Mouse (Mus musculus) limb, embryonic 12.5 days (tissue): ENCODE measurements around the gene Eef1akmt2. TPM values are rescaled to one million over a fixed set of nuclear protein-coding genes. Genes with fewer than 3 reads are reported as not detected.

Experiments used
- ATAC-seq: fragments of 200-750 bp; cut with Nextera tagmentation; 2 replicates; pipeline ENCODE4 v1.8.0; 2017; ENCODE audit warnings: low read depth, moderate TSS enrichment; ENCODE audit not compliant: insufficient number of reproducible peaks, insufficient read depth, low FRiP score, low TSS enrichment
- H3K27ac ChIP-seq: fragments of 300-500 bp; sonication (generic); 2 replicates; pipeline ENCODE4 v1.5.1; 2016; ENCODE audit warnings: mild to moderate bottlenecking, moderate library complexity
- H3K27me3 ChIP-seq: fragments of 300-500 bp; sonication (generic); 2 replicates; pipeline ENCODE4 v1.6.1; 2016; ENCODE audit warnings: mild to moderate bottlenecking, moderate library complexity
- H3K36me3 ChIP-seq: fragments of 300-500 bp; sonication (generic); 2 replicates; pipeline ENCODE4 v1.6.1; 2016; ENCODE audit warnings: mild to moderate bottlenecking, moderate library complexity
- H3K4me1 ChIP-seq: fragments of 300-500 bp; sonication (generic); replicated peaks from 2 replicates; pipeline ENCODE4 v1.6.1; 2016
- H3K4me2 ChIP-seq: fragments of 300-500 bp; sonication (generic); 2 replicates; pipeline ENCODE4 v1.6.1; 2016; ENCODE audit warnings: mild to moderate bottlenecking, moderate library complexity
- H3K4me3 ChIP-seq: fragments of 300-500 bp; sonication (generic); replicated peaks from 2 replicates; pipeline ENCODE4 v1.5.1; 2016; ENCODE audit warnings: mild to moderate bottlenecking
- H3K9ac ChIP-seq: fragments of 300-500 bp; sonication (generic); replicated peaks from 2 replicates; pipeline ENCODE4 v1.6.1; 2016; ENCODE audit warnings: mild to moderate bottlenecking, moderate library complexity
- H3K9me3 ChIP-seq: fragments of 300-500 bp; sonication (generic); 2 replicates; pipeline ENCODE4 v1.6.1; 2016; ENCODE audit warnings: mild to moderate bottlenecking, moderate library complexity
- WGBS: fragments of 180-500 bp; shearing (Covaris S2); methylation state at CpG from one replicate; pipeline ENCODE4 v1.1.7; 2016; 5-methylcytosine and 5-hydroxymethylcytosine counted together
- polyA plus RNA-seq: library from polyadenylated mRNA; unstranded; fragments of >200 nt; fragmentation: Nextera tagmentation; extraction: Ambion mirVana; gene quantifications from 2 replicates; pipeline ENCODE4 v1.2.1, GENCODE M21; 2016

Eef1akmt2 gene
- polyA plus RNA-seq, 1 experiment from 2014 or later, result 78.1 TPM

GRCm38 (mm10) chr7:132890201-132890600 is 37.7 kb upstream of the Eef1akmt2 start:
- H3K9me3 ChIP-seq, result no peaks in the 10 kb centered on the region
- 88% methylated on average over 5 of the region's 5 CpGs for WGBS
- ATAC-seq, result no peak
- no peak overlapping the region for H3K4me2 ChIP-seq
- H3K9ac ChIP-seq, result no peak overlapping the region
- peaks cover 6% of the 10 kb centered on the region for H3K36me3 ChIP-seq
- H3K27me3 ChIP-seq, result no peaks in the 10 kb centered on the region
- peaks cover 13% of the 10 kb centered on the region; the same call in 1 of the 2 replicates for H3K4me1 ChIP-seq
- no peak overlapping the region for H3K27ac ChIP-seq
- H3K4me3 ChIP-seq, result no peak overlapping the region

- H3K27me3 ChIP-seq, result no peaks in the 10 kb centered on the region
- H3K27ac ChIP-seq, result no peak overlapping the region
- no peak overlapping the region for H3K9ac ChIP-seq
- H3K4me1 ChIP-seq, result peaks cover 13% of the 10 kb centered on the region; the same call in 1 of the 2 replicates
- WGBS, result 81% methylated on average over 8 of the region's 8 CpGs
- no peak overlapping the region for H3K4me2 ChIP-seq
- no peak for ATAC-seq
- H3K4me3 ChIP-seq, result no peak overlapping the region
- no peaks in the 10 kb centered on the region for H3K9me3 ChIP-seq
- peaks cover 11% of the 10 kb centered on the region for H3K36me3 ChIP-seq
Measured at GRCm38 (mm10) chr7:132889691-132890090, 37.2 kb upstream of the Eef1akmt2 start.

- Histone ChIP-seq H3K36me3 (peaks cover 20% of the 10 kb centered on the region), H3K4me1 (peaks cover 13% of the 10 kb centered on the region; the same call in 1 of the 2 replicates)
- no peak for ATAC-seq
Measured at GRCm38 (mm10) chr7:132888518-132889249, 36.2 kb upstream of the Eef1akmt2 start.

GRCm38 (mm10) chr7:132888052-132888451 is 35.6 kb upstream of the Eef1akmt2 start:
- no peaks in the 10 kb centered on the region for H3K27me3 ChIP-seq
- H3K36me3 ChIP-seq, result peaks cover 26% of the 10 kb centered on the region
- 76% methylated on average over 3 of the region's 3 CpGs for WGBS

More at GRCm38 (mm10) chr7:132888518-132889249, 36.2 kb upstream of the Eef1akmt2 start:
- H3K4me3 ChIP-seq, result no peak overlapping the region
- no peaks in the 10 kb centered on the region for H3K9me3 ChIP-seq
- no peak overlapping the region for H3K4me2 ChIP-seq
- H3K9ac ChIP-seq, result no peak overlapping the region
- WGBS, result 60% methylated on average over 4 of the region's 4 CpGs
- H3K27me3 ChIP-seq, result no peaks in the 10 kb centered on the region
- no peak overlapping the region for H3K27ac ChIP-seq

GRCm38 (mm10) chr7:132887019-132887804 is 34.7 kb upstream of the Eef1akmt2 start:
- peaks cover 35% of the 10 kb centered on the region for H3K36me3 ChIP-seq
- no peak for ATAC-seq
- no peak overlapping the region for H3K9ac ChIP-seq
- no peak overlapping the region for H3K4me2 ChIP-seq
- H3K9me3 ChIP-seq, result no peaks in the 10 kb centered on the region
- H3K4me3 ChIP-seq, result no peak overlapping the region
- 70% methylated on average over 7 of the region's 7 CpGs for WGBS
- peaks cover 13% of the 10 kb centered on the region; the same call in 1 of the 2 replicates for H3K4me1 ChIP-seq
- peak overlapping the region; percentile 62 for H3K27ac ChIP-seq
- no peaks in the 10 kb centered on the region for H3K27me3 ChIP-seq

More at GRCm38 (mm10) chr7:132888052-132888451, 35.6 kb upstream of the Eef1akmt2 start:
- no peak overlapping the region for H3K9ac ChIP-seq
- H3K4me1 ChIP-seq, result peaks cover 13% of the 10 kb centered on the region; the same call in 1 of the 2 replicates
- no peak overlapping the region for H3K27ac ChIP-seq
- no peak overlapping the region for H3K4me3 ChIP-seq
- ATAC-seq, result no peak
- H3K9me3 ChIP-seq, result no peaks in the 10 kb centered on the region
- no peak overlapping the region for H3K4me2 ChIP-seq

GRCm38 (mm10) chr7:132884031-132884430 is 31.6 kb upstream of the Eef1akmt2 start:
- no peak for ATAC-seq
- H3K4me3 ChIP-seq, result no peak overlapping the region
- H3K9me3 ChIP-seq, result no peaks in the 10 kb centered on the region
- 92% methylated on average over 7 of the region's 7 CpGs for WGBS
- no peak overlapping the region for H3K9ac ChIP-seq
- H3K4me2 ChIP-seq, result no peak overlapping the region
- peaks cover 66% of the 10 kb centered on the region for H3K36me3 ChIP-seq
- no peaks in the 10 kb centered on the region for H3K27me3 ChIP-seq
- H3K4me1 ChIP-seq, result peaks cover 13% of the 10 kb centered on the region; the same call in 1 of the 2 replicates
- H3K27ac ChIP-seq, result no peak overlapping the region

- no peaks in the 10 kb centered on the region for H3K27me3 ChIP-seq
- ATAC-seq, result no peak
- 71% methylated on average over 2 of the region's 2 CpGs for WGBS
- peaks cover 8% of the 10 kb centered on the region; the same call in 1 of the 2 replicates for H3K4me1 ChIP-seq
- H3K27ac ChIP-seq, result no peak overlapping the region
- no peak overlapping the region for H3K9ac ChIP-seq
- peaks cover 81% of the 10 kb centered on the region for H3K36me3 ChIP-seq
- no peak overlapping the region for H3K4me2 ChIP-seq
- no peak overlapping the region for H3K4me3 ChIP-seq
- H3K9me3 ChIP-seq, result no peaks in the 10 kb centered on the region
Measured at GRCm38 (mm10) chr7:132882343-132882742, 29.9 kb upstream of the Eef1akmt2 start.

GRCm38 (mm10) chr7:132880276-132880675 is 27.8 kb upstream of the Eef1akmt2 start:
- no peaks in the 10 kb centered on the region for H3K4me1 ChIP-seq
- no peak overlapping the region for H3K27ac ChIP-seq
- H3K36me3 ChIP-seq, result peaks cover 96% of the 10 kb centered on the region
- H3K9ac ChIP-seq, result no peak overlapping the region
- WGBS, result 93% methylated on average over 1 of the region's 1 CpGs
- no peaks in the 10 kb centered on the region for H3K27me3 ChIP-seq
- no peaks in the 10 kb centered on the region for H3K9me3 ChIP-seq
- no peak for ATAC-seq
- no peak overlapping the region for H3K4me2 ChIP-seq
- H3K4me3 ChIP-seq, result no peak overlapping the region

GRCm38 (mm10) chr7:132875391-132876086 is 23.1 kb upstream of the Eef1akmt2 start:
- Histone ChIP-seq H3K36me3 (peaks cover 95% of the 10 kb centered on the region), H3K4me2 (no peak overlapping the region), H3K9me3 (no peaks in the 10 kb centered on the region), H3K9ac (no peak overlapping the region), H3K27me3 (no peaks in the 10 kb centered on the region), H3K27ac (no peak overlapping the region), H3K4me1 (no peaks in the 10 kb centered on the region), H3K4me3 (no peak overlapping the region)
- no peak for ATAC-seq
- WGBS, result 92% methylated on average over 2 of the region's 2 CpGs

- H3K27ac ChIP-seq, result no peak overlapping the region
- no peak overlapping the region for H3K9ac ChIP-seq
- H3K4me1 ChIP-seq, result no peaks in the 10 kb centered on the region
- H3K9me3 ChIP-seq, result no peaks in the 10 kb centered on the region
- no peaks in the 10 kb centered on the region for H3K27me3 ChIP-seq
- H3K4me3 ChIP-seq, result no peak overlapping the region
- WGBS, result 89% methylated on average over 2 of the region's 2 CpGs
- ATAC-seq, result no peak
- H3K36me3 ChIP-seq, result peaks cover 90% of the 10 kb centered on the region
- no peak overlapping the region for H3K4me2 ChIP-seq
Measured at GRCm38 (mm10) chr7:132873043-132873442, 20.6 kb upstream of the Eef1akmt2 start.

GRCm38 (mm10) chr7:132866316-132866715 is 13.8 kb upstream of the Eef1akmt2 start:
- H3K4me1 ChIP-seq, result 0 out of 2 replicates have a peak, but pooled peaks cover 7% of the 10 kb centered on the region
- H3K36me3 ChIP-seq, result peaks cover 53% of the 10 kb centered on the region
- 93% methylated on average over 9 of the region's 9 CpGs for WGBS
- no peak for ATAC-seq
- no peak overlapping the region for H3K9ac ChIP-seq
- H3K27ac ChIP-seq, result no peak overlapping the region
- H3K9me3 ChIP-seq, result no peaks in the 10 kb centered on the region
- no peaks in the 10 kb centered on the region for H3K27me3 ChIP-seq
- H3K4me3 ChIP-seq, result no peak overlapping the region
- H3K4me2 ChIP-seq, result no peak overlapping the region
